Mouse (Mus musculus) CH12.LX (cell line): ENCODE measurements at regions not wholly inside any gene's neighbourhood (a gene's known extent, or its start where the extent isn't known, plus 50 kb on each side); places are given as distances from the start of the nearest gene placed in this dataset.

ENCODE experiments used
- DNase-seq: peaks from one replicate; pipeline ENCODE4 v3.0.0-alpha.2; 2013; ENCODE audit errors: extremely low read depth
- H3K27ac ChIP-seq: 2 replicates; pipeline ENCODE4 v1.5.1; 2012; ENCODE audit warnings: low read depth, mild to moderate bottlenecking, control low read depth, moderate library complexity; ENCODE audit not compliant: insufficient read depth
- H3K27me3 ChIP-seq: replicated peaks from 2 replicates; pipeline ENCODE3; 2012; ENCODE audit warnings: inconsistent platforms
- H3K36me3 ChIP-seq, 2 experiments: replicated peaks in 1 of 2; 2 replicates each; pipeline versions ENCODE3 to v1.6.1; 2012; ENCODE audit warnings: inconsistent platforms in 1 of 2, low read length in 1 of 2, mild to moderate bottlenecking in 1 of 2, mixed read lengths in 1 of 2, moderate library complexity in 1 of 2; ENCODE audit not compliant: control insufficient read depth in 1 of 2, insufficient read depth in 1 of 2
- H3K4me1 ChIP-seq, 2 experiments: 2 replicates each; pipeline ENCODE4 v1.6.1; 2012; ENCODE audit warnings: inconsistent platforms in 1 of 2, moderate library complexity in 1 of 2; ENCODE audit not compliant: insufficient read depth in 2 of 2, control insufficient read depth in 1 of 2
- H3K4me2 ChIP-seq: 2 replicates; pipeline ENCODE4 v1.6.1; 2012; ENCODE audit warnings: low read depth, mild to moderate bottlenecking, control low read depth; ENCODE audit not compliant: poor library complexity, insufficient read depth, severe bottlenecking
- H3K4me3 ChIP-seq, 3 experiments: fragments of 150-350 bp in 1 of 3; sonication (generic) in 1 of 3; replicated peaks in 1 of 3; 2 replicates each; pipeline versions ENCODE3 to v1.5.1; 2011 to 2012; ENCODE audit warnings: low read depth in 2 of 3, low read length in 2 of 3, mild to moderate bottlenecking in 2 of 3, moderate library complexity in 2 of 3, control low read depth in 1 of 3, improper control_type of control experiment in 1 of 3, inconsistent platforms in 1 of 3, mixed read lengths in 1 of 3; ENCODE audit not compliant: poor library complexity in 1 of 3
- H3K79me2 ChIP-seq: replicated peaks from 2 replicates; pipeline ENCODE4 v1.6.1; 2012; ENCODE audit warnings: mild to moderate bottlenecking, moderate library complexity; ENCODE audit not compliant: control insufficient read depth, poor library complexity, insufficient read depth, severe bottlenecking; ENCODE audit errors: extremely low read depth
- H3K9ac ChIP-seq: 2 replicates; pipeline ENCODE4 v1.6.1; 2012; ENCODE audit warnings: low read depth, mild to moderate bottlenecking, control low read depth, moderate library complexity; ENCODE audit not compliant: insufficient read depth
- H3K9me3 ChIP-seq: replicated peaks from 2 replicates; pipeline ENCODE3; 2012; ENCODE audit warnings: low read length, inconsistent platforms, mixed read lengths
- BHLHE40 ChIP-seq: IDR thresholded peaks from 2 replicates; pipeline ENCODE4 v1.6.1; 2011; ENCODE audit warnings: mild to moderate bottlenecking, low read depth, low read length, improper control_type of control experiment
- CHD1 ChIP-seq: IDR thresholded peaks from 2 replicates; pipeline ENCODE4 v1.6.1; 2012; ENCODE audit warnings: low read depth, low read length, improper control_type of control experiment, inconsistent platforms
- CTCF ChIP-seq, 2 experiments: IDR thresholded peaks in 1 of 2; conservative IDR thresholded peaks in 1 of 2; 2 replicates each; pipeline ENCODE4 v1.5.1; 2011 to 2012; ENCODE audit warnings: low read depth in 2 of 2, low read length in 2 of 2, improper control_type of control experiment in 1 of 2, inconsistent platforms in 1 of 2, mild to moderate bottlenecking in 1 of 2, moderate library complexity in 1 of 2
- E2F4 ChIP-seq: IDR thresholded peaks from 2 replicates; pipeline ENCODE4 v1.6.1; 2011; ENCODE audit warnings: low read depth, low read length, improper control_type of control experiment; ENCODE audit not compliant: insufficient replicate concordance
- ELF1 ChIP-seq: IDR thresholded peaks from 2 replicates; pipeline ENCODE4 v1.6.1; 2014; ENCODE audit warnings: low read depth, mild to moderate bottlenecking, inconsistent platforms, low read length, improper control_type of control experiment
- EP300 ChIP-seq: IDR thresholded peaks from 2 replicates; pipeline ENCODE4 v1.6.1; 2011; ENCODE audit warnings: low read length, improper control_type of control experiment
- GABPA ChIP-seq: IDR thresholded peaks from 2 replicates; pipeline ENCODE4 v1.6.1; 2012; ENCODE audit warnings: low read depth, low read length, improper control_type of control experiment, inconsistent platforms; ENCODE audit not compliant: insufficient replicate concordance
- IRF4 ChIP-seq: IDR thresholded peaks from 2 replicates; pipeline ENCODE4 v1.6.1; 2014; ENCODE audit warnings: low read depth, mild to moderate bottlenecking, inconsistent platforms, low read length, improper control_type of control experiment
- JUN ChIP-seq: IDR thresholded peaks from 2 replicates; pipeline ENCODE4 v1.6.1; 2011; ENCODE audit warnings: low read depth, mild to moderate bottlenecking, low read length, improper control_type of control experiment, moderate library complexity; ENCODE audit not compliant: insufficient read depth
- JUND ChIP-seq: conservative IDR thresholded peaks from 2 replicates; pipeline ENCODE4 v1.6.1; 2011; ENCODE audit warnings: low read depth, low read length, improper control_type of control experiment
- MAX ChIP-seq: IDR thresholded peaks from 2 replicates; pipeline ENCODE4 v1.6.1; 2011; ENCODE audit warnings: low read length, improper control_type of control experiment
- MAZ ChIP-seq: IDR thresholded peaks from 2 replicates; pipeline ENCODE4 v1.6.1; 2012; ENCODE audit warnings: low read depth, mild to moderate bottlenecking, inconsistent platforms, low read length, improper control_type of control experiment, moderate library complexity
- MEF2A ChIP-seq: IDR thresholded peaks from 2 replicates; pipeline ENCODE4 v1.6.1; 2014; ENCODE audit warnings: low read depth, mild to moderate bottlenecking, inconsistent platforms, low read length, improper control_type of control experiment, borderline replicate concordance
- MXI1 ChIP-seq: IDR thresholded peaks from 2 replicates; pipeline ENCODE4 v1.6.1; 2011; ENCODE audit warnings: mild to moderate bottlenecking, low read depth, low read length, improper control_type of control experiment
- MYC ChIP-seq: IDR thresholded peaks from 2 replicates; pipeline ENCODE4 v1.6.1; 2011; ENCODE audit warnings: low read depth, mild to moderate bottlenecking, improper control_type of control experiment, low read length
- NELFE ChIP-seq: IDR thresholded peaks from 2 replicates; pipeline ENCODE4 v1.6.1; 2011; ENCODE audit warnings: low read depth, low read length, improper control_type of control experiment
- NRF1 ChIP-seq: IDR thresholded peaks from 2 replicates; pipeline ENCODE4 v1.6.1; 2014; ENCODE audit warnings: low read depth, mild to moderate bottlenecking, inconsistent platforms, low read length, improper control_type of control experiment, moderate library complexity
- PAX5 ChIP-seq: IDR thresholded peaks from 2 replicates; pipeline ENCODE4 v1.6.1; 2012; ENCODE audit warnings: low read length, inconsistent platforms, mixed read lengths
- POLR2A ChIP-seq: IDR thresholded peaks from 2 replicates; pipeline ENCODE4 v1.6.1; 2011; ENCODE audit warnings: low read depth, mild to moderate bottlenecking, improper control_type of control experiment, low read length
- POLR2AphosphoS2 ChIP-seq: IDR thresholded peaks from 2 replicates; pipeline ENCODE4 v1.6.1; 2011; ENCODE audit warnings: low read depth, low read length, improper control_type of control experiment
- RAD21 ChIP-seq: IDR thresholded peaks from 2 replicates; pipeline ENCODE4 v1.6.1; 2011; ENCODE audit warnings: low read depth, mild to moderate bottlenecking, low read length, improper control_type of control experiment, moderate library complexity
- RCOR1 ChIP-seq: conservative IDR thresholded peaks from 2 replicates; pipeline ENCODE4 v1.6.1; 2012; ENCODE audit warnings: low read depth, mild to moderate bottlenecking, inconsistent platforms, low read length, improper control_type of control experiment
- SMC3 ChIP-seq: IDR thresholded peaks from 2 replicates; pipeline ENCODE4 v1.6.1; 2011; ENCODE audit warnings: low read depth, low read length, improper control_type of control experiment
- TBP ChIP-seq: conservative IDR thresholded peaks from 2 replicates; pipeline ENCODE4 v1.6.1; 2011; ENCODE audit warnings: low read depth, low read length, improper control_type of control experiment
- TCF12 ChIP-seq: IDR thresholded peaks from 2 replicates; pipeline ENCODE4 v1.6.1; 2014; ENCODE audit warnings: low read depth, mild to moderate bottlenecking, inconsistent platforms, low read length, improper control_type of control experiment
- UBTF ChIP-seq: IDR thresholded peaks from 2 replicates; pipeline ENCODE4 v1.6.1; 2012; ENCODE audit warnings: low read depth, mild to moderate bottlenecking, inconsistent platforms, low read length, improper control_type of control experiment, moderate library complexity
- ZC3H11A ChIP-seq: IDR thresholded peaks from 2 replicates; pipeline ENCODE4 v1.6.1; 2012; ENCODE audit warnings: low read depth, mild to moderate bottlenecking, inconsistent platforms, low read length, improper control_type of control experiment
- ZKSCAN1 ChIP-seq: IDR thresholded peaks from 2 replicates; pipeline ENCODE4 v1.6.1; 2012; ENCODE audit warnings: low read depth, inconsistent platforms, low read length, improper control_type of control experiment, borderline replicate concordance
- dilution Hi-C: fragments of 300-500 bp; cut with MboI; formaldehyde crosslinking; loops from 2 replicates; pipeline ENCODE4 v1.14.3; 2020; ENCODE audit warnings: low sequenced_read_pairs; ENCODE audit not compliant: extremely low pct_unique_long_range_greater_than_20kb, extremely low pct_ligation_motif_present
- in situ Hi-C: fragments of 300-500 bp; cut with MboI; formaldehyde crosslinking; loops from 3 replicates; pipeline ENCODE4 v1.14.3; 2019; ENCODE audit warnings: low sequenced_read_pairs, low pct_ligation_motif_present, low pct_unique_long_range_greater_than_20kb, mixed read lengths

- Histone ChIP-seq H3K4me3 (no peak overlapping the region), H3K36me3 (no peaks in the 10 kb centered on the region), H3K79me2 (no peaks in the 10 kb centered on the region), H3K4me2 (no peak overlapping the region), H3K9ac (no peak overlapping the region), H3K27ac (no peak overlapping the region), H3K4me1 (no peaks in the 10 kb centered on the region), H3K27me3 (no peaks in the 10 kb centered on the region), H3K9me3 (peaks cover 25% of the 10 kb centered on the region)
- TF ChIP-seq GABPA = no peak
- TF ChIP-seq CHD1 = no peak
- no peak for TF ChIP-seq NELFE
- no peak for TF ChIP-seq POLR2AphosphoS2
- TF ChIP-seq MAZ = no peak
- TF ChIP-seq ZC3H11A = no peak
- TF ChIP-seq ZKSCAN1 = no peak
- no peak for TF ChIP-seq RCOR1
- TF ChIP-seq UBTF = no peak
- no peak for TF ChIP-seq BHLHE40
- no peak for TF ChIP-seq JUN
- no peak for TF ChIP-seq IRF4
- no peak for TF ChIP-seq MAX
- no peak for TF ChIP-seq SMC3
- no peak for TF ChIP-seq EP300
- TF ChIP-seq JUND = no peak
- no peak for TF ChIP-seq MXI1
- no peak for TF ChIP-seq RAD21
- TF ChIP-seq ELF1 = no peak
- no peak for TF ChIP-seq TBP
- no peak for DNase-seq
- in situ Hi-C loops = no loop called here
- dilution Hi-C loops = no loop called here
These were observed 751.8 kb upstream of the Tenm3 start for GRCm38 (mm10) chr8:49595501-49595900.

DNA sequence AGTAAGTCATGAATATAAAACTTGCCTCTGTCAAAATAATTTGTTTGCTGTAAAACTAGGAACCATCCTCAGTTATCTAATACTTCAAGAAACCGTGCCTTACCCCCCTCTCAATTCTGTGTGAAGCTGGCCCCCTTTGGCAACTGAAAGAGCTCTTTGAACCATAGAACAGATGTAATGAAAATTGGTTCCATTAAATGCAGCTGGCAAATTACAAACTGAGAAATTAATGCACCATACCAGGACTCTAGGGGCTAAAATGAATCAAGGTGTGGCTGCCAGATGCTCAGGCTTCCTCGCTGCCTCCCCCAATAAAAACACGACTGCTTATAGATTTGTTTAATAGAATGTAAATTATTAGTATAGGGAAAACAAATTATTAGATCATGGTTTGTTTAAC, 723.7 kb upstream of the Tenm3 start:
- in situ Hi-C loops = no loop called here
- Histone ChIP-seq H3K36me3 (no peaks in the 10 kb centered on the region), H3K79me2 (no peaks in the 10 kb centered on the region), H3K9ac (no peak overlapping the region), H3K4me1 (no peaks in the 10 kb centered on the region), H3K4me3 (no peak overlapping the region), H3K27ac (no peak overlapping the region), H3K4me2 (no peak overlapping the region), H3K9me3 (peaks cover 28% of the 10 kb centered on the region), H3K27me3 (no peaks in the 10 kb centered on the region)
- no peak for DNase-seq
- TF ChIP-seq E2F4 (no peak), MEF2A (no peak), TBP (no peak), POLR2A (no peak), CTCF (conservative IDR thresholded peaks at IDR 0.05 in 1 of 2, IDR thresholded peaks at IDR 0.05 in 1 of 2; ENCODE audit: low read depth in 2 of 2, low read length in 2 of 2) (no peak), MYC (no peak), MXI1 (no peak), IRF4 (no peak), RAD21 (no peak), TCF12 (no peak), NRF1 (no peak), PAX5 (no peak)
- dilution Hi-C loops = no loop called here
